Mouse (Mus musculus) CH12.LX (cell line): ENCODE data around the gene E2f3.

Source experiments
- EP300 ChIP-seq: IDR thresholded peaks from 2 replicates; pipeline ENCODE4 v1.6.1; 2011; ENCODE audit warnings: low read length, improper control_type of control experiment
- MAX ChIP-seq: IDR thresholded peaks from 2 replicates; pipeline ENCODE4 v1.6.1; 2011; ENCODE audit warnings: low read length, improper control_type of control experiment

GRCm38 (mm10) chr13:30031684-30032335, 45.9 kb upstream of the E2f3 start:
- no peak for TF ChIP-seq EP300
- no peak for TF ChIP-seq MAX
